Mouse (Mus musculus) left cerebral cortex, postnatal 14 days (tissue): ENCODE data around the gene Clcn7. TPM values are rescaled to one million over a fixed set of nuclear protein-coding genes. Genes with fewer than 3 reads are reported as not detected.
A peak's percentile ranks its signal among the peaks of the same experiment; 100 is the strongest.

Source experiments
- DNase-seq, 2 experiments: peaks; one replicate each; pipeline ENCODE4 v3.0.0; 2021 to 2022; ENCODE audit warnings: low spot score in 2 of 2, mixed read lengths in 1 of 2
- intact Hi-C: fragments of 180-260 bp; cut with DNase I; formaldehyde crosslinking; loops from one replicate; pipeline ENCODE4 v1.15.1; 2025
- total RNA-seq, 2 experiments: library from RNA; stranded (reverse); gene quantifications; 2 replicates each; pipeline ENCODE4 v1.2.3; 2021

The Clcn7 gene
- total RNA-seq, 2 experiments from 2014 or later = 49.7 to 52.2 TPM

DNA sequence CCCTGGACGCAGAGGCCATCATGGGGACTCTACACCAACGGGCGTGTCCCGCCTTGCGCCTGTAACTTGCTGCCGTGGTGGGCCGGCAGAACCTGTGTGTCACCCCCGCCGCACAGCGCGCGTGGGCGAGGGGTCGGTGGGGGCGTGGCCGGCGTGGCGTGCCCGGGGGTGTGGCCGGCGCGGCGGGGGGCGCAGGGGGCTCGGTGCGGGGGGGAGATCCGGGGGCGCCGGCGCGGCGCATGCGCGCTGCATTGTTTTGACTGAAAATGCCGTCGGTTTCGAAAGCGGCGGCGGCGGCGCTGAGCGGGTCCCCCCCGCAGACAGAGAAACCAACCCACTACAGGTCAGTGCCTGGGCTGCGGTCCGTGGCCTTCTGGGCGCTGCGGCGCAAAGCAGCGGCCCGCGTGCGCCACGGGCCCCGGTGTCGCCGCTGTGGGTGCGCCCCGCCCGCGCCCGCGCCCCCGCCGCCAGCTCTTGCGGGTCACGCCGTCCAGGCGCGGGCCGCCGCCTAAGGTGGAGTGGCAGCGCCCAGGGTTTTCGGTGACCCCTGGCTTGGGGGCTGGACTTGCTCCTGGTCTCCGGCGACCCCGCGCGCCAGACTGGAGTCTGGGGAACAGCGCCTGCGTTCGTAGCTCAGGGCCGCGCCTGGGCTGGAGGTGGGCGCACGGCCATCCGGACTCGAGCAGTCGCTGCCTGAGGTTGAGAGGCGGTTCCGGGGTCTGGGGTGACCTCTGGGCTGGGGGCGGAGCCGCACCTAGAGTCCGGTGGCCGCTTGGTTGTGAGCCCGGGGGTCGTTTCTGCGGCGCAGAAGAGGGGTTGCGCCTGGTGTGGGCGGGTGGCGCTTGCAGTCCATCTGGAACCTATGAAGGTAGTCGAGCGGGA, 55.2 kb downstream of the Clcn7 start, which contains the start of gene Unkl:
TSS of gene Unkl (plus strand) at position 248 of the 882 bp plus-strand sequence.
- peak; percentile 25 to 71 for DNase-seq
- intact Hi-C loops = loop anchor here (5.0 kb wide), 1 partner anchor 84 kb away; the partner anchor contains the start of gene Ube2i

GRCm38 (mm10) chr17:25189091-25189490, 55.9 kb downstream of the Clcn7 start:
- intact Hi-C loops = loop anchor here (5.0 kb wide), 1 partner anchor 83 kb away; the partner anchor contains the start of gene Ube2i
- DNase-seq = no peak

GRCm38 (mm10) chr17:25202401-25202800, 69.2 kb downstream of the Clcn7 start:
- intact Hi-C loops = no loop called here
- DNase-seq = no peak

DNA sequence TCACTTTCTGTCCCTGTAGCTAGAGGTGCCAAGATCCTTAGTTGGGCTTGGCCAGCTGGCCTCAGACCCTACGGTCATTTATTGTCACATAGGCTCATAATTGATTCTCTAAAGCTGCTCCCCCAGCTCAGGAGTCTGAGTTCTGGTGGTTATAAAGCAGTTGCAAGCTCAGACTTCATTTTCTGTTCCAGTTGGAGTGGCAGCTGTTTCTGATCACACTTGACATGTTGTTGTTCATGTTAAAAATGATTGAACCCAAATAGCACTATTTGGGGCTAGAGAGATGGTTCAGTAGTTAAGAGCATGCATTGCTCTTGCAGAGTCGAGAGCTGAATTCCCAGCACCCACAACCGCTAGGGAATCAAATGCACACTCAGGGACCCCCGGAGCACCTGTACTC, 76.8 kb downstream of the Clcn7 start:
- intact Hi-C loops = no loop called here
- no peak for DNase-seq

DNA sequence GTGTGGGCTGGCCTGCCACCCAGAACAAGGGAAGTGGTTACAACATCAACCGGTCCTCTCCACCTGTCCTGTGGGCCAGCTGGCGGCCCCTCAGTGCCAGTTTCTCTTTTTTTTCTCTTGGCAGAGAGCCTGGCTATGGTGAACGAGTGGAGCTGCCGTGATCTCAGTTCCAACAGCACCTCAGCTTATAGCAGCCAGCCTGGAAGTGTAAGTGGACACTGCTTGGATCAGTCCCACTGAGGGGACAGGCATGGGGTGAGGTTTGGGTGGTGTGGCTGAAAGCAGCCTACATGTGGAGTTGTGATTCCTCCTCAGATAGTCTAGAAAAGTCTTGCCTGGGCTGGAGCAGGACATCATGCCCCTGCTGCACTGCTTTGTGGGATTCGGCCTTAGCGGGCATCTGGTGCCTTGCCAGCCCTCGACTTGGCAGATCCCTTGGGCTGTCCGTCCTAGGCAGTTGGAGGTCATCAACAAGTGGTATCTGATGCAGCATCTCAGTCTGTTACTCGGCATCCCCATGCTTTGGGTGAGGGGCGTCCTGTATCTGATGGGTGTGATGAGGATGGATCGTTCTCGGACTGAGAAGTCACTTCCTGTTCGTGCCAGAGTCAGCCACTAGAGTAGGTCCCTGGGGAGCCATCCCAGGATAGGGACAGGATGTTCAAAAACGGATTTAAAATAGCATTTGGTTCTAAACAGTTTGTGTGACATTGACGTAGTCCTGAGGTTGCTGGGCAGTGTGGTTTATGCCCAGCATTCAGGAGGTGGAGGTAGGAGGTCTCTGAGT, 77.7 kb downstream of the Clcn7 start:
- DNase-seq = no peak

GRCm38 (mm10) chr17:25211705-25212104, 78.5 kb downstream of the Clcn7 start:
- no peak for DNase-seq
- intact Hi-C loops = no loop called here

More for the DNA sequence above, 77.7 kb downstream of the Clcn7 start:
- intact Hi-C loops = no loop called here

Other genes starting within 250 kb of the Clcn7 start
- 10 to 100 TPM; 35.7 to 37.4 TPM for gene Nubp2, start 247.0 kb upstream of the Clcn7 start, total RNA-seq
- gene Spsb3, start 246.7 kb upstream of the Clcn7 start, total RNA-seq = 10 to 100 TPM; 53.5 to 55.5 TPM
- gene Eme2, start 238.3 kb upstream of the Clcn7 start, total RNA-seq = 10 to 100 TPM; 58.1 to 61.6 TPM
- 10 to 100 TPM; 67.5 to 73.1 TPM for gene Mrps34, start 238.3 kb upstream of the Clcn7 start, total RNA-seq
- 10 to 100 TPM; 40.3 to 44.6 TPM for gene Nme3, start 236.9 kb upstream of the Clcn7 start, total RNA-seq
- 100 to 1,000 TPM; 315 to 321 TPM for gene Mapk8ip3, start 196.4 kb upstream of the Clcn7 start, total RNA-seq
- gene Jpt2, start 172.7 kb upstream of the Clcn7 start, total RNA-seq = 10 to 100 TPM in 1 of 2 experiments, 1 to 10 TPM in 1; 5.3 to 10.4 TPM
- gene Cramp1l, start 117.6 kb upstream of the Clcn7 start, total RNA-seq = 10 to 100 TPM; 26.0 to 27.9 TPM
- 10 to 100 TPM; 19.8 to 22.9 TPM for gene Ift140, start 117.3 kb upstream of the Clcn7 start, total RNA-seq
- 10 to 100 TPM in 1 of 2 experiments, 1 to 10 TPM in 1; 9.5 to 11.9 TPM for gene Tmem204, start 49.8 kb upstream of the Clcn7 start, total RNA-seq
- 10 to 100 TPM; 29.8 to 32.3 TPM for gene Telo2, start 17.4 kb upstream of the Clcn7 start, total RNA-seq
- gene Ptx4, start 12.6 kb upstream of the Clcn7 start, total RNA-seq = 1 to 10 TPM; 1.9 to 2.3 TPM
- under 1 TPM in 1 of 2 experiments, not detected in 1; 0.24 TPM for gene Ccdc154, start 29.1 kb downstream of the Clcn7 start, total RNA-seq
- gene Gm38655, start 42.1 kb downstream of the Clcn7 start, total RNA-seq = not detected
- gene BC003965, start 51.2 kb downstream of the Clcn7 start, total RNA-seq = 10 to 100 TPM; 18.4 to 20.0 TPM
- 10 to 100 TPM; 33.4 to 38.6 TPM for gene Unkl, start 55.0 kb downstream of the Clcn7 start, total RNA-seq
- gene Gnptg, start 106.7 kb downstream of the Clcn7 start, total RNA-seq = 10 to 100 TPM; 72.2 to 73.5 TPM
- 10 to 100 TPM; 25.0 to 27.2 TPM for gene Tsr3, start 106.8 kb downstream of the Clcn7 start, total RNA-seq
- 10 to 100 TPM; 15.2 to 23.8 TPM for gene Baiap3, start 123.0 kb downstream of the Clcn7 start, total RNA-seq
- 100 to 1,000 TPM; 211 to 216 TPM for gene Ube2i, start 141.2 kb downstream of the Clcn7 start, total RNA-seq
- gene Prss34, start 165.0 kb downstream of the Clcn7 start, total RNA-seq = not detected
- gene Prss28, start 175.3 kb downstream of the Clcn7 start, total RNA-seq = not detected
- not detected for gene Prss29, start 185.3 kb downstream of the Clcn7 start, total RNA-seq
- gene Tpsab1, start 212.2 kb downstream of the Clcn7 start, total RNA-seq = not detected
- under 1 TPM in 1 of 2 experiments, not detected in 1; 0.26 TPM for gene Tpsb2, start 232.9 kb downstream of the Clcn7 start, total RNA-seq
- not detected for gene Tpsg1, start 235.9 kb downstream of the Clcn7 start, total RNA-seq